Mouse (Mus musculus): Measurements from ENCODE around the gene Dgcr8.
"Not testable (repeated sequence)": the region's sequence is repeated elsewhere in the genome, so short reads cannot be mapped to it uniquely, and the experiment has no call there.

Gene Dgcr8

GRCm38 (mm10) chr16:18289067-18289588 is at the start of gene Dgcr8:
Gene Dgcr8 (minus strand): TSS chr16:18289246.
- peak; percentile 97 to 99 for DNase-seq

GRCm38 (mm10) chr16:18337261-18337660 is 48.2 kb upstream of the Dgcr8 start:
- no peak for DNase-seq

GRCm38 (mm10) chr16:18335981-18336380 is 46.9 kb upstream of the Dgcr8 start:
- DNase-seq = no peak

DNA sequence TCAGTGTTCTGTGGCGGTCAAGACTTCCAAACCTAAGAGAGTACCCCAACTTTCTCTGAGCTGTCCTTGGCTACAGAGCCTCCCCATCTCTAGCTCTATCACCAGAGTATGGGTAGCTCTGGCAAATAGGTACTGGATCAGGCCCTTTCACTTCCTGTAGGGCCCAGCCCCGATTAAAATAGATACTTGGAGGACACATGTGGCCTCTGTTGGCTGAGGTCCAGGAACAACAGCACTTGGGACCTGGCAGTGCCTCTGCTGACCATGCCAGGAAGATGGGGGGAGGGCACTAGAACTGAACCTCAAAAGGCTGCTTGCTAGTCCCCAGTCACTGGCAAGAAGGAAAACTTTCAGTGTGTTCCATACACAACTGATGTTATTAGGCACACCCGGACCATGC is 44.9 kb upstream of the Dgcr8 start:
- DNase-seq = no peak

GRCm38 (mm10) chr16:18328524-18328923 is 39.5 kb upstream of the Dgcr8 start:
- DNase-seq = no peak

DNA sequence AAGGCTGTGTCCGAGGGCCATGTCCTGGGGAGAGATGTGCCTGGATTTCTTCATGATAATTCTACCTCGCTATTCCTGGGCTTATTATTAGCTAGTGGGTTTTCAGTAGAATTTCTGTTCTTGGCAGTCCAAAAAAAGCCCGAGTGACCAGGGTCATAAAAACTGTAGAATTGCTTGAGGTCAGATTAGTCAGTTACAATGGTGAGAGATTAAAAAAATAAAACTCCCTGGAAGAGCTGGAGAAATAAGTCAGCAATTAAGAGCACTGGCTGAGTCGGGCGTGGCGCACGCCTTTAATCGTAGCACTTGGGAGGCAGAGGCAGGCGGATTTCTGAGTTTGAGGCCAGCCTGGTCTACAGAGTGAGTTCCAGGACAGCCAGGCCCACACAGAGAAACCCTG is 38.9 kb upstream of the Dgcr8 start:
- no peak for DNase-seq

DNA sequence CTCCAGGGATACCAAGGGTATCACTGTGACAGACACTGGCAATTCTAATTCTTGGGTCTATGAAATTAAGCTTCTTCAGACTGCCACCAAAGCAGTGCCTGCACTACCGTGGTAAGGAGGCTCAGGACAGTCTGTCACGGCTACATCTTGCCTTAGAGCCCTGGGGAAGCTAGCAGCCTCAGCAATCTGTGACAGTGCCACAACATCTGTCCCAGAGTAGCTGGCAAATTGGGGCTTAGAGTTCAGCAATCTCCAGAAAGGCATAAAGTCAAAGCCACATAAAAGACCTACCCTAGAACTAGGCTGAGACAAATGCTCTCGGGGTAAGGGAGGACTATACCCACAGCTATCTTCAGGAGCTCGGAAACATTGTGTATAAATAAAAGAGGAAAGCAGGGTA is 36.7 kb upstream of the Dgcr8 start:
- DNase-seq = peak; percentile 33 to 66

- DNase-seq = no peak
These were observed 35.0 kb upstream of the Dgcr8 start for GRCm38 (mm10) chr16:18324031-18324430.

DNA sequence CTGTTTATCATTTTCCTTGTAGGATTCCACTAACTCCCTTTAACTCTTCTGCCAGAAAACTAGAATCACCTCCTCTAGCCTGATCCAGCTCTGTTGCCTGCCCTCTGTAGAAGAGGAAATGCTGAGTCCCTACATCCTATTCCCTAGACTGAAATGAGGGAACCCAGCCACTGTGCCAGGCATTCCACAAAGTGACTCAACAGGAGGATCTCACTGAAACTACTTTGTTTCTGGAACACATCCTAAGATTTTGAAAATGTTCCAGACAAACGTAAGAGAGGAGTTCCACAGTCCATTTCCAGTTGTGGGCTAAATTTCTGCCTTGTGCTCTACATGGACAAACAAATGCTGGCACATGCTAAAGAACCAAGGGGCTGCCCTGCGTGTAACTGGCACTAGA is 34.4 kb upstream of the Dgcr8 start:
- no peak for DNase-seq

DNA sequence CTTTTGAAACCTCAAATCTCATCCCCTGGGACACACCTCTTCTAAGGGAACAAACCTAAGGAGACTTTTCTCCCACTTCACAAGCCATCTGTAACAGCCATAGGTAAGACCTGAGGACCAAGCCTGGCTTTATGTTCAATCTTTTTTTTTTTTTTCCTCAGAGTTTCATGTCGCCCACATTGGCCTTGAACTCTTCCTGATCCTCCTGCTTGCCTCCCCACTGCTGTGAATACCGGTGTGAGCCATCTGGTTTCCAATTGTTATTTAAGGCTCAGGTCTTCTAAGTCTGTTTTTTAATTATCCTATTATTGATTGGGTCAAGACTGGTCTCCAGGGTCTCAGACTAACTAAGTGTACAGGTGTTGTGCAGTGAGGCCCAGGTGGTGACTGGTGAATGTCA is 32.4 kb upstream of the Dgcr8 start:
- DNase-seq = no peak

DNA sequence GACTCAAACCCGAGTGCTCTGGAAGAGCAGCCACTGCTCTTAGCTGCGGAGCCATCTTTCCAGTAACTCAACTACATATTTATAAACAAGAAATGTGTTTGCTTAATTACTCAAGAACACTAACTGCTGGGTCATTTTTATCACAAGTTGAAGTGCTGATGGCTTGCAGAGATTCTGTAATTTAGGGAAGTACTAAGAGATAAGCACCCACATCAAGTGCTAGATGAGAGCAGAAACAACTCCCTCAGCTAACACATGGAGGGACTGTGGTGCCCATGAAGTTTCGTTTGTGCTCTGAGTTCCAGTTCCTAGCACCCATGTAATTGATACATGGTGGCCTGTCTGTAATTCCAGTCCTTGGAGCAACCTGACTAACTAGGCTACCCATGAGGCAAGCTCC is 29.9 kb upstream of the Dgcr8 start:
- no peak for DNase-seq

DNA sequence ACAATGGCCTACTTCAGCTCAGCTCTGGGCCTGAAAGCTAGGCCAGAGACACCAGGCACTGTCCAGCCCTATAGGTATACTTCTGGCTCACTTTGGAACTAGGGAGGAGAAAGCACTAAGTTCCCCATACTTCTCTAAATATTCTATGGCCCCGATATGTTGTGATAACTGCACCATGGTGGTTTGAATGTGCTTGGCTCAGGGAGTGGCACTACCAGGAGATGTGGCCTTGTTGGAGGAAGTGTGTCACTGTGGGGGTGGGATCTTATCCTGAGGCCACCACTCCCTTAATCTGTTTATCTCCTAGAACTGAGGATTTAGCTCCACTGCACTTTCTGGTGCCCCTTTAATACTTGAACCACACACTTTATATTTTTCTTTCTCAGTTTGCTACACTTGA is 19.1 kb upstream of the Dgcr8 start:
- no peak for DNase-seq

GRCm38 (mm10) chr16:18289614-18290013 is 568 bp upstream of the Dgcr8 start:
- DNase-seq = not testable (repeated sequence)

DNA sequence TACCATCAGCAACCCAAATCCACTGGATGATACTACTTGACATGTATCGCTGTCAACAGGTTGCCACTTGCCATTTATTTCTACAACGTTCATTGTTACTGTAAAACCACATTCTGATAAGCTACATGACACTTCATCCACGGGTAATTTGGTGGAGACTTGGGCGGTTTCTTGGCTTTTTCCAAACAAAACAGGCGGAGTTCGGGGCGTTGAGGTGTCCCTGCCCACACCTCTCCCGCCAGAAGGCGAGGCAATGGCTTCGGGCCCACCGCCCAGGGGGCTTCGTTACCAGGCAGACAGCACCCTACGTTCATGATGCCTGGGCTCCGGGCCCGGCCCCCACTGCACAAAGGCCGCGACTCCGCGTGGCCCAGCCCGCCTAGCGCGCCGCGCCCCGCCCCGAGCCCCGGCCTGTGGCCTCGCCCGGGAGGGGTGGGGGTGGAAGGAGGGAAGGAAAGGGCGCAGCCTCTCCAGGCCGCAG is 425 bp downstream of the Dgcr8 start:
- DNase-seq = no peak

DNA sequence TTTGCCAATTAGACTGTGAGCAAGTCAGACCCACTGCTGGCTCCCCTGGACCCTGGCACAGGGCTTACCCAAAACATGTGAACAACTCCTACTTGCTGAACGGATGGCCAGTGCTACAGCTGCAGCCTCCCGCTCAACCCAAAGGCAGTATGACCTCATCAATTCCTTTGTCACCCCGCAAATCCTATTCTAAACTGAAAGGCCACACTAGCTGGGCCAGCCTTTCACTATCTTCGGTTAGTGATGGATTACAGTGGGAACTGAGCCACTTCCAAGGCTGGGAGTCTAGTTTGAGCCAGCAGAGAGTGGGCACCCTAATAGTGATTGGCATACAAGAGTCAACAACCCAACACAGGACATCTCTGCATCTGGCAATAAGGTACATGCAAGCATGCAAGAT is 880 bp downstream of the Dgcr8 start:
- DNase-seq = peak in 1 of 2 experiments; percentile 11

GRCm38 (mm10) chr16:18275166-18275565 is 13.9 kb downstream of the Dgcr8 start:
- no peak for DNase-seq

DNA sequence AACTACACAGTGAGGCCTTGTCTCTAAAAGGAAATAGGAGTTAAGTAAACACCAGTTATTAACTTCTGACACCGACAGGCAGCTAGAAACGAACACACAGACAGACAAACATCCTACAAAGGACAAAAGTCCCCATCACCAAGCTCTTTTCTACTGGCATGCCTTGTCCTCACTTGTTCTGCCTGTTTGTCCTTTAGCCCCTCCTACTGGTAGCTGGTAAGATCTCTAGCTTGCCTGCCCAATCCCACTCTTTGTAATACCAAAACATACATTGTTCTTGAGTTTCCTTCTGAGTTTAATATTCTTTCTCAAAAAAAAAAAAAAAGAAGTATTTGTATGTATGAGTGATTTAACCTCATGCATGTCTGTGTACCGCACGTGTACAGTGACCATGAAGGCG is 20.9 kb downstream of the Dgcr8 start:
- DNase-seq = no peak

DNA sequence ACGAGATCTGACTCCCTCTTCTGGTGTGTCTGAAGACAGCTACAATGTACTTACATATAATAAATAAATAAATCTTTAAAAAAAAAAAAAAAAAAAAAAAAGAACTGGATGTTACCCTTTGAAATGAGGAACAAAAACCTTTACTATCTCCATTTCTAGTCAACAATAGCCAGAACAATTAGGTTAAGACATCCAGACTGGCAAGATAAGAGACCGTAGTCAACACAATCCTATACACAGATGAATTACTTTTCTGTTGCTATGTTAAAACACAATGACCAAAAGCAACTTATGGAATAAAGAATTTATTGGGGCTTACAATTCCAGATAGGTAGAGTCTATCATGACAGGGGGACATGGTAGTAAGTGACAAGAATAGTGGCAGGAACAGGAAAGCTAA is 24.0 kb downstream of the Dgcr8 start:
- no peak for DNase-seq

GRCm38 (mm10) chr16:18258221-18258620 is 30.8 kb downstream of the Dgcr8 start, which contains the start of gene Gm49776:
Gene Gm49776 (minus strand): TSS chr16:18258321.
- DNase-seq = no peak

DNA sequence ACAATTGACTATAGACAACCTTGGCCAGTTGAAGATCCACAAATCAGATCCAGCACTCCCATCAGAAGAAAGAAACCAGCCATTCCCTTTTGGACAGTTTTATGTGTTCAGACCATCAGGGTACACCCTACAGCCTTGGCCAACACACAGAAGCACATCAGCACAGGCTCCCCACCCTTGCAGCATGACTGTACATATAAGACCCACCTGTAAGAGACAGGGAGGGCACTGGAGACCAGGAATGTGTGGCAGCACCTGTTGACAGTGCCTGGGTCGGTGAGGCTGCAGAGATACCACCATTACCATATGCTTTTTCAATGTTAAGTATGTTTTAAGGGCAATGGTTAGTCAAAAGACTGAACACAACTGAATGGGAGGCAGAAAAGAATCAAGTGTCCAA is 35.2 kb downstream of the Dgcr8 start:
- no peak for DNase-seq

DNA sequence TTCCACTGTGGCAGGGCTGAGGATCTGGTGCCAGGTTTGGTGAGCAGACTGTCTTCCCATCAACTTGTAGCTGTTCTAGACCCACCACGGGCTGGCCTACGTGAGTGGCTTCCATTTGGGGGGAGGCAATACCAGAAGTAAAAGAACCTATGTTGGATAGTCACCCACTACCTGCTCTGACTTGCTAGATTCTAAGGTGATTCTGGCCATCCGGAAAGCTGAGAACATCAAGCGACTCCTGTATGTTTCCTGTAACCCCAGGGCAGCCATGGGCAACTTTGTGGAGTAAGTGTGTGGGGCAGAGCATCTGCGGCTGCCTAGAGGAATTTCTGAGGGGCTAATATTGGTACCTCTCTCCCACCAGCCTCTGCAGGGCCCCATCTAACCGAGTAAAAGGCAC is 36.3 kb downstream of the Dgcr8 start:
- DNase-seq = no peak

- peak in 1 of 2 experiments; percentile 16 for DNase-seq
These were observed 37.9 kb downstream of the Dgcr8 start for GRCm38 (mm10) chr16:18250828-18251790.

DNA sequence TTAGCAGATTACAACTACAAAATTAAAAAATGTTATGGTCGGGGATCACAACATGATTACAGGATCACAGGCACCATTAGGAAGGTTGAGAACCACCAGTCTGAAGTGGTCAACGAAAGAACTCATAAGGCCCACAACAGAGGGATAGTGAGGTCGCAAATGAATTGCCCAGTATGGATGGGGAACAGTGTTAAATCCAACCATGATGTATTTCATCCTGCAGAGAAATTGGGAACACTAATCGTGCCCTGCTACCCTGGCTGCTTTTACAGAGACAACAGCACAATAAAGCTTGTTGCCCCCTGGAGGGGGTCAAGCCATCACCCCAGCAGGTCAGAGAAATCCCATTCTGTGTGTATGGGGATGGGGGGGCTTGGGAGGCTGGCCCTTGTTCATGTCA is 38.8 kb downstream of the Dgcr8 start:
- DNase-seq = no peak

- DNase-seq = peak; percentile 50 to 56
These were observed 39.6 kb downstream of the Dgcr8 start for GRCm38 (mm10) chr16:18249364-18249967.

Measured in thymus, postnatal 36 days (tissue).